Mouse (Mus musculus) left cerebral cortex, postnatal 25 days (tissue): ENCODE results near the gene Dnaaf3. TPM values are rescaled to one million over a fixed set of nuclear protein-coding genes. Genes with fewer than 3 reads are reported as not detected.

Source experiments
- DNase-seq, 2 experiments: peaks; one replicate each; pipeline ENCODE4 v3.0.0; 2022; ENCODE audit warnings: low spot score in 2 of 2, mixed read lengths in 1 of 2
- intact Hi-C: fragments of 180-260 bp; cut with DNase I; formaldehyde crosslinking; loops from one replicate; pipeline ENCODE4 v1.15.1; 2025
- total RNA-seq, 2 experiments: library from RNA; stranded (reverse); gene quantifications; 2 replicates each; pipeline ENCODE4 v1.2.3; 2021

Dnaaf3 gene
- total RNA-seq, 2 experiments from 2014 or later, result 0.23 to 0.46 TPM

DNA sequence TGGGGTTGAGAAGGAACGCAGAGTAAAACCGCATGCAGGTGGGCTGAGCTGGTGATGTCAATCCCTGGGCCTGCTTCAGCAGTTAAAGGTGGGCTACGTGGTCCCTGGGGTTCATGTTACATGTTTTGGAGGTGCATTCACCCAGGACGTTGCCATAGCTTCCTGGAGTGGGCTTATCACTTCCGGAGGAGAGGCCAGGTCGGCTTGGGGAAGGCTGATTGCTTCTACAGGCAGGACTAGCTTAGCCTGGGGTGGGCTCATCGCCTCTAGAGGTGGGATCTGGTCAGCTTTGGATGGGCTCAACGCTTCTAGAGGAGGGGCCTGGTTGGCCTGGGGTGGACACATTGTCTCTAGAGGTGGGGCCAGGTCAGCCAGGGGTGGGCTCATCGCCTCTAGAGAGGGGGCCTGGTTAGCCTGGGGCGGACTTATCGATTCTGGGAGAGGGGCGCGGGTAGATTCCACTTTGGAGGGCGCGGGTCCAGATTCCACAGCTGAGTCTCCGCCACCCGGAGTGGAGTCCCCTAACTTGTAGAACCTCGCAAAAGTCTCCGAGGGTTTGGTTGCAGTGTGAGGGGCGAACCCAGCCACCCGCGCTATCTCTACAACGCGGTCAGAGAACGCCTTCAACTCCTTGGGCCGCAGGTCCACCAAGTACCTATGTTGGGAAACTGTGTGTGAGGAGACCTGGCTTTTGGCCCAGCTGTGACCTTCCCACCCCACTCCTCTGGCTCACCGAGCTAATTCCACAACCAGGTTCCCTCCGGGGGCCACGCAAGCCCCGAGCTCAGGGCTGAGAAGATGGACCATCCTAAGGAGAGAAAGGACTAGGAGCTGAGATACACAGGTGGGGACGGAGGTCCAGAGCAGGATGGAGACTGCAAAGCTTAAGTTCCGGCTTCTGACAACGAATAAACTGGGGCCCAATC is 8.8 kb downstream of the Dnaaf3 start:
- intact Hi-C loops, result loop anchor here (2.0 kb wide), 2 partner anchors 45 to 93 kb away; no protein-coding TSS in a partner anchor
- no peak for DNase-seq

DNA sequence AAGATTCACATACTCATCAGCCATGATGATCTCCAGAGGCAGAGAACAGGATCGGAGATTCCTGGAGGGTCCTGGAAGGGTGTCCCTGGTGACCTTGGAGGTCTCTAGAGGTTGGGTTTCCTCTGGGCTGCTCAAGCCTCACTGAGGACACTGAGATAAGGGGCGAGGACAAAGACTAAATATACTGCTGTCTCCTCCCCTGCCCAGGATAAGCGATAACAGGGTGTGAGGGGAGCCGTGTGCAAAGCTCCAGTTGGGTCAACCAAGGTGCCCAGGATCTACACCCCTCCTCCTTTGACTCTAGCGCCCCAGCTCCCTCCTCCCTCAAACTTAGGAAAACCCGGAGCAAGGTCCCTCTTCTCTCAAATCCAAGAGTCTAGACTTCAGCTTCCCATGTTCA is 10.0 kb downstream of the Dnaaf3 start:
- intact Hi-C loops, result no loop called here
- DNase-seq, result no peak

DNA sequence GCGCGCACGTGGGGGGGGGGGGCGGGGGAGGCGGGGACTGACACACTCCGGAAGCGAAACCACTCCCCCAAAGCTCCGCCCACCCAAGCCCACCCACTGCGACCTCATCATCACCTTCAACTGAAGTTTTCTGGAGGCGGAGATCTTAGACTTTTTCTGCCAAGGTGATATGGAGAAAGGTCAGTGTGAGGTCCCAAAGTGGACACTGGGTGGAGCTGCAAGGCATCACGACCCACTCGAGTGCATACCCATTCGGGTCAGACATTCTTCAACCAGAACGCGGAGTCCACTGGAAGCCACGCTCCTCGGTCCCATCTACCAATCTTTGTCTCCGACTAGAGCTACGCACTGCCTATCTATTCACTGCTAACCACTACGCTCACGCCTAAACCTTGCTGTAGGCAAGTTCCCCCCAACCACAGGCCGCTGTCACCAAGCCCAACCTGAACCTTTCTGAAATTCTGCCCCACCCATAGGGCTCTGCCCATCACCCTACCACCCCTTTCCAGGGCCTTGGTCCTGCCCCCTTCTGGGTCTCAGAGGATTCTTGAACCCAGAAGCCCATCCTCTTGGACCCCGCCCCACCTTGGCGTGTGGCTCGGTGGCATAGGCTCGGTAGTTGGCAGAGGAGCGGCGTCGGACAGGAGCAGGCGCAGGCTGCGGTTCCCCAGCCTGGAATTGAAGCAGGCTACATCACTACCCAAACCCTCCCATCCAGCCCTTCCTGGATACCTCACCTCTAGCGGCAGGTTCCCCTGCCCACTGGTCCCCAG is 10.8 kb downstream of the Dnaaf3 start:
- DNase-seq, result no peak
- intact Hi-C loops, result no loop called here

DNA sequence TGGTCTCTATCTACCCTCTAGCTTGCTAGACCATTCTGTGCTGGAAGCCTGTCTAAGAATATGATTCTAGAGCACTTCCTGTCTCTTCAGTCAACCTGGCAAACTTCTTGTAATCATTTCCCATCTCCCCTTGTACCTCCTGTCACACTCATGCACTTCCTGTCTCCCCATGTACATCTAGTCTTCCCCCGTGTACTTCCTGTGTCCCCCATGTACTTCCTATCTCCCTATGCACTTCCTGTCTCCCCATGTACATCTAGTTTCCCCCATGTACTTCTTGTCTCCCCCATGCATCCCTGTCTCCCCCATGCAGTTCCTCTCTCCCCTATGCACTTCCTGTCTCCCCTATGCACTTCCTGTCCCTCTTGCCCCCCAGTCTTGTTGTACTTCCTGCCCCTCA is 13.8 kb downstream of the Dnaaf3 start:
- no peak for DNase-seq
- intact Hi-C loops, result no loop called here

DNA sequence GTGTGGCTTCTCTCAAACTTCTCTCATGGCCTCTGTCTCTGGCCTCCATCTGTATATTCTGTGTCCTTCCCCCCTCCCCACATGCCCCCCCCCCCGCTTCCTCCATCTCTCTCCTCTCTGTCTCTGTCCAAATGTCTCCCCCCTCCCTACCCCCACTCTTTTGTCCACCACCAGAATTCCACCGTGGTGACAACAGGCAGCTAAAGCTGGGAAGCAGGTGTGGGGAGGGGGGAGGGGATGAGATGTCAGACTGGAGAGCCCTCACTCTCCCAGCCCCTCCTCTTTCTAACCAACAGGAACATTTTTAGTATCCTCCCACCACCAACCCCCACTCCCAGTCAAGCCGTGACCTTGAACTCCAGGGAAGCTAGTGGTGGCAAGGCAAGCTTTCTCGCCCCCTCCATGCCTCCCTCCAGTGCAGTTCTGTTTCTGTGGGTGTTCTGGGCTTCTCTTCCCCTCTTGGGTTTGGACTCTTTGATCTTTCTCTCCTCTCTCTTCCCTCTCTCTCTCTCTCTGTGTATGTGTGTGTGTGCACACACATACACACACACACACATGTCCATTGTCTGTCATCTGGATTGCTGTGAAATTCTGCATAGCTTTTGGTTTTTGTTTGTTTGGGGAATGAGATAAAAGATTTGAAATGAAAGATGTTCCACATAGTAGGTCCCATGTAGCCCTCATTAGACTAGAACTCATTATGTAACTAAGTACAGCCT is 15.8 kb downstream of the Dnaaf3 start, which contains the start of gene Tnnt1:
Tnnt1 (minus strand) TSS at position 51 of the 719 bp plus-strand sequence.
- DNase-seq, result no peak
- intact Hi-C loops, result no loop called here

DNA sequence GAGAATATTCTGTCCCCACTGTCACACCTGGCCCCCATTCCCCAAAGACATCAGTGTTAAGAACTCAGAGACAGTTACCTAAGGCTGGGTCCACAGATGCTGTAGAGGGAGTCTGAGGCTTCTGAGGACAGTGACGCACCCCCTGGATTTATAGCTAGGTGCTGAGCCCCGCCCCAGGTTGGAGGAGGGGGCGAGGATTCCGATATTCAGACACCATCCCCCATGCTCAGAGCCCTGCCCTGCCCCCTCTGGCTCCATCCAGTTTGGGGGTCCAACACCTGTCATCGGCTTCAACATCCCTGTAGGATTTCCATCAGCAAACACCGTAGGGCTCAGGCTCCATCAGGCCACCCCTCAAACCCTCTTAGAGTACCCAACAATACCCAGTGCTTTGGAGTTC is 16.4 kb downstream of the Dnaaf3 start:
- intact Hi-C loops, result no loop called here
- no peak for DNase-seq

DNA sequence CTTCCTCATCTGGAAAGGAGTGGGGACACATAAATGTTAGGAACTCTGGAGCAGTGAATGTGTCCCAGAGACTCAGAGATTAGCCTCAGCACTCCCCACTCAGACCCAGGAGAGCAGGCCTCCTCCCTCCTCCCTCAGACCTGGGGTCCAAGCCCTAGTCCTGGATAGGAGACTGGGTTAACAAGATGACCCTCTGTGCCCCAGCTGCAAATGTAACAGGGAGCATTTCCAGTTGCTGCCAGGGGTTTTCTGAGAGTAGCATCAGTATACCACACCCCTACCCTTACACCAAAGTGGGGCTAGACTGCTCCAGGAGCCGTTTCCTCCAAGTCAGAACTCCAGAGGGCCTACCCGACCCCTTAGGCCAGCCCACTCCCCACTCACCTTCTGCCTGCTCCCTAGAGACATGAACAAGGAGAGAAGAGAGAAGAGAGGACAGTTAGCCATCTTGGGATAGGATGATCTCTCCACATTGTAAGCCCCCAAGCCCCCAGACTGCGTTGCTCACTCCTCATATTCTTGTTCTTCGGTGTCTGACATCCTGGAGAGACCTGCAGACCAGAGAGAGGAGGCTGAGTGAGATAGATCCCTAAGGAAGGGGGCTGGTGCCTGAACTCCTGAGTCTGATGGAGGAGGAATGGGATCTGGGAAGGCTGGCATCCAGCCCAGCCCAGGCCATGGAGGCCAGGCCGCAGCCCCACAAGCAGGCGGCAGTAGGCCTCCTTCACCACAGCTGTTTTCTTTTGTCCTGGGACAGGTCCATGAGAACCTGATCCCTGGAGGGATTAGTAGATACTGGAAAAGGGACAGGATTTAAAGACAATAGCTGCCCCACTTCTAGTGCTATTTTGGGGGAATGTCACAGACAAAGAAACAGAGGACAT is 18.2 kb downstream of the Dnaaf3 start:
- DNase-seq, result no peak

DNA sequence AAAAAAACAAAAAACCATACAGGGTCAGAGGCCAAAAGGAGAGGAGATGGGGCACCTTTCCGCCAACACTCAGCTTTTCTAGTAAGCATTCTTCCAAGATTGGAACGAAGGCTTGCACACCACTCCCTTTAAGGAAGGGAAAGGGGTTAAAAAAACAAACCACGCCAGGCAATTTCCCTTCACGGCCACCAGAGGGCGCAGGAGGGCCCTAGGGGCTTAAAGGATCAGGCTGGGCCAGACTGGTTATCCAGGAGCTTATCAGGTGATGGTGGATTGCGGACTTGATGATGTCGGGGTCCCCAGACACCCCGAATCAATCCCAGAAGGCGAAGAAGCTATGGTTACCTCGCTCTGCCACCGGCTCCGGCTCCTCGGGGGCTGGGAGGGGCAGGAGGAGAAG is 19.0 kb downstream of the Dnaaf3 start:
- intact Hi-C loops, result no loop called here
- no peak for DNase-seq

More for the DNA sequence above, 18.2 kb downstream of the Dnaaf3 start:
- intact Hi-C loops, result no loop called here

DNA sequence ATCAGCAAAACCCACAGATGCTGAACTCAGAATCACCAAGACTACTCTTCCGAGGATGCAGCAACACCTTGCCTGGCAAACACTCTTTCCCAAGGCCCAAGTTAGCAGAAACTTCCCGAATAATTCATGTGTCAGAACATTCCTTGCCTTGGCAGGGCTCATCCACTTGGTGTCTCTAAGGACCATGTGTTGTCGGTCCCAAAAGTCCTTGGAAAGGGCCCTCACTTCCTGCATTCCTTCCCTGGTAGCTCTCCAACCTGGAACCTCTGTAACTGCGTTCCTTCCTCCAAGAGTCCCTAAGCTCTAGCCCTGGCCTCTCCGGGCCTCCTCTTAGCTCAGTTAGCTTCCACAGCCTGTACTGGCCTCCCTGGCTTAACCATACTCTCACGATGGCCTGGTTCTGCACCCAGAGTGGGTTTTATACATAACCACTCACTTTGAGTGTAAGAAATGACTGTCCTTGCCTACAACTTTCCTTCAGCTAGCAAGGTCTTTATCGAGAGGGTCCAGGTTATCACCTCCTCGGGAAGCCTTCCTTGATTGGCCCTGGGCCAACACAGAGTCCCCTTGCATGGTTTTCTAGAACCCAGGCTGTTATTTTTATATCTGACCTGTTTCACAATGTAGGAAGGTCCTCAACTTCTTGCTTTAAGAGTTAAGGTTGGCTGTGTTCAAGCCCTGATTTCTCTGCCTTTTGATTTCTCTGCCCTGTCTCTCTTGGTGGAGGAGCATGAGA is 20.6 kb downstream of the Dnaaf3 start:
- intact Hi-C loops, result loop anchor here (2.0 kb wide), 1 partner anchor 15 kb away; no protein-coding TSS in a partner anchor
- no peak for DNase-seq

DNA sequence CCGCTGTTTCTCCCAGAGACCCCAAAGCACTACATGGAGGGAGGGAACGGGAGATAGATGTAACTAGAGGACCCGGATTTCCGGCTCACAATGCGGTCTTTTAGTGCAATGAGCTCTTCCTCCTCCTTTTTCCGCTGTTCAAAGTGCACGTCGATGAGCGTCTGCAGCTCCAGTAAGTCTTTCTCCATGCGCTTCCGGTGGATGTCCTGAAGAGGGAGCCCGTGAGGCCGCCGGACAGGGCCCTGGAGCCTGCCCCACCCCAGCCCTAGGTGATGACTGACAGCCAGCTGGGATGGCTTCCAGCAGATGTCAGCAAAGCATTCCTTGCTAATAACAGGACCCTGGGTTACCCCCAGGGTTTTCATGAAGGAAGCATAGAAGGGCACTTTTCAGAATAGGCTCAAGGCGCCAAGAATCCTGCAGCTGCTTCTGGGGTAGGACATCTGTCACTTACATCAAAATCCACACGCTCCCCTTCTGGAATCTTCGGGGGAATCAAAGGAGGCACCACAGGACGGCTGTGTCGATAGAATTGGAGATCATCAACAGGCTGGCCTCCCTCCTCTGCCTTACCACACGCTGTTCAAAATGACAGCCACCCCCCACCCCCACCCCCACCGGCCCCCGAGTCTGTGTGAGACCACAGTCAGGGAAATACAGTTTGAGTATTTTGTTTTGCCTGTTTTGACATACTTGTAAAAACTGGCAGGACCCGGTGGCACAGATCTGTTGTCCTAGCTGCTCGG is 22.2 kb downstream of the Dnaaf3 start:
- peak in 1 of 2 experiments; percentile 47 for DNase-seq
- intact Hi-C loops, result loop anchor here (2.0 to 10.0 kb wide), 2 partner anchors 17 to 815 kb away; partner anchors contain the start of genes Mboat7 and Tsen34

DNA sequence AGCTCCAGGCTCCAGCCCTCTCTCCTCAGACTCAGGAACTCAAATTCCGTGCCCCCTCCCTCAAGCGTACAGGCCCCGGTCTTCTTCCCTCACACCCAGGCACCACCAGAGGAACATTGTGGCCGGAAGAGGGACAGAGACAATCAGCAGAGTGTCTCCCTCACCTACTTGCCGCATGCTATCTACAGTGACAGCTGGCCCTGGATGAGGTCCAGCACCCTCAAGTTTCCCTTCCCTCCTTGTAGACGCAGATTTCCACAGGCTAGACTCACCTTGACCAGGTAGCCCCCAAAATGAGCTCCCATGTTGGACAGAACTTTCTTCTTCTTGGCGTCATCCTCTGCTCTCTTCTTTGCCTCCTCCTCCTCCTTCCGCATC is 23.5 kb downstream of the Dnaaf3 start:
- intact Hi-C loops, result loop anchor here (10.0 kb wide), 1 partner anchor 814 kb away; the partner anchor contains the start of genes Mboat7 and Tsen34
- no peak for DNase-seq

DNA sequence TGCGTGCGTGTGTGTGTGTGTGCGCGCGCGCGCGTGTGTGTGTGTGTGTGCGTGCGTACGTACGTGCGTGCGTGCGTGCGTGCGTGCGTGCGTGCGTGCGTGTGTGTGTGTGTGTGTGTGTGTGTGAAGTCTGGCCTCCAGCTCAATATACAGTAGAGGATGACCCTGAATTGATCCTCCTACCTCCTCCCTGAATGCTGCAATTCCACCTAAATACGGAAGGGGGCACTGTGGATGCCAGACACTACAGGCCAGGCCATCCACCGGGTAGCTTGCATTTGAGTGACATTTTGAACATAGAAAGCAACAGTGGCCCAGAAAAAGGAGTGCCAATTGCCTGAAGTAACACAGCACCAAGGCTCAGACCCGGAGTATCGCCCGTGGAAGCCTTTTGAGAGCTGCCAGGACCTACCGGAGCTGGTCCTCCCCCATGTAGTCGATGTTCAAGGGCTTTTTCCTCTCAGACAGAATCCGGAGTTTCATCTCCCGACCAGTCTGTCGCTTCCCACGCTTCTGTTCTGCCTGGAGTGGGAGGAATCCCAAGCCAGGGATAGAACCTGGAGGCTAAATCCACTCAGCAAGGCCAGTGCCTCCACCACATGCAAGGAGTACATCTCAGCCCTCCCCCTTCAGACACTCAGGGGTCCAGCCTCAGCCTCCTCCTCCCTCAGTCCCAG is 24.1 kb downstream of the Dnaaf3 start:
- intact Hi-C loops, result loop anchor here (10.0 kb wide), 1 partner anchor 813 kb away; the partner anchor contains the start of genes Mboat7 and Tsen34
- peak in 1 of 2 experiments; percentile 77 for DNase-seq

DNA sequence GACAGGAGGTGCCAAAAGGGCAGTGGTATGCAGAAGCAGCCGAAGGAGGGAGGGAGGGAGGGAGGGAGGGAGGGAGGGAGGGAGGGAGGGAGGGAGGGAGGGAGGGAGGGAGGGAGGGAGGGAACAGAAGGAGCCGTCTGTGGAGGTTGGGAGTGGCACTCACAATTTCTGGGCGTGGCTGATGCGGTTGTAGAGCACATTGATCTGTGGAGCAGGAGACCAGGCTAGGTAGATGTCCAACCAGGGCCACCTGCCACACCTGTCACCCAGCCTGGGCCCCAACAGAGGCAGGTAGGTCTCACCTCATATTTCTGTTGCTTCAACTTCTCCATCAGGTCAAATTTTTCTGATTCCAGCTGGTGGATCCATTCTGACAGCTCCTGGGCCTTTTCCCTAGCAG is 25.0 kb downstream of the Dnaaf3 start:
- DNase-seq, result no peak
- intact Hi-C loops, result loop anchor here (10.0 kb wide), 1 partner anchor 812 kb away; the partner anchor contains the start of genes Mboat7 and Tsen34

DNA sequence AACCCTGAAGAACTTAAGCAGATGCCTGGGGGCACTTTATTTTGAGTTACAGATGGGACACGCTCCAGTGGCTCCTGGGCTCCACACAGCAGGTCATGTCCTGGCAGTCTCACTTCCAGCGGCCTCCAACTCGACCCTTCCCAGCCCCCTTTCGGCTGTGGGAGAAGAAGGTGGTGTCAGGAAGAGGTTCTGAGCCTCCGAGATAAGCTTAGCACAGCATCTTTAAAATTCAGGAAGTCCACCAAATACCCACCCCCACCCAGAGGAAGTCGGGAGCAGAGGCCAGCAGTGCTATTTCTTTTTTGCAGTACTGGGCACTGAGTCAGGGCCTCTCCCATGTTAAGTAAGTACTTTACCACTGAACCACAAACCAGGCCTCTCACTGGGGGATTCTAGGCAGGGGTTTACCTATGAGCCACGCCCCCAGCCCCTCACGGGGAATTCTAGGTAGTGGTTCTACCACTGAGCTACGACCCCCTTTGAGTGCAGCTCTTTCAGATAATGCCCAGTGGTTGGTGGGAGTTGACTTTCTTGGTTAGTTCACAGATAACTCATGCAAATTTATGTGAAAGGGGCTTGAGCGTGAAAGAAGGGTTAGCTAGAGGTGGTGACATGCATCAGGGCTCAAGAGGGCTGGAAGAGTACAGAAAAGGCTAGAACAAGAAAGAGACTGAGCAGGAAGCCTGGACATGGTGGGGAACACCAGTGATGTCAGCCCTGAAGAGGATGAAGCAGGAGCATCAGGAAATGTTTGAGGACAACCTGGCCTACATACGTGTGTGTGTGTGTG is 27.4 kb downstream of the Dnaaf3 start:
- intact Hi-C loops, result loop anchor here (10.0 kb wide), 1 partner anchor 810 kb away; the partner anchor contains the start of genes Mboat7 and Tsen34
- DNase-seq, result peak in 1 of 2 experiments; percentile 16

DNA sequence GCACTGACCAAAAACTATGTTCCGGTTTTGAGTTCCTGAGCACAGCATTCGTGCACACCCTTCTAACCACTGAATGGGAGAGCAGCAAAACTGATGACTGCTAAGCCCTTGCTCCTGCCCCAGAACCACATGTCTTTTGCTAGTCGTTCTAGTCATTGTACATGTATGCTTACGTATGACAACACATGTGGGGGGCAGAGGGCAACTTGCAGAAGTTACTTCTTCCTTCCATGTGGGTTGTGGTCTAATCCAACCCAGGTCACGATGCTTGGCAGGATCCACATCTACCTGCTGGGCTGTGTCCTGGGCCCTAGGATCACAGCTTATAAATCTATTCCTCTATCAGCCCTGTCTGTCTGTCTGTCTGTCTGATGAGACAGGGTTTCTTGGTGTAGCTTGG is 28.4 kb downstream of the Dnaaf3 start:
- intact Hi-C loops, result loop anchor here (10.0 kb wide), 1 partner anchor 809 kb away; the partner anchor contains the start of genes Mboat7 and Tsen34
- DNase-seq, result no peak

DNA sequence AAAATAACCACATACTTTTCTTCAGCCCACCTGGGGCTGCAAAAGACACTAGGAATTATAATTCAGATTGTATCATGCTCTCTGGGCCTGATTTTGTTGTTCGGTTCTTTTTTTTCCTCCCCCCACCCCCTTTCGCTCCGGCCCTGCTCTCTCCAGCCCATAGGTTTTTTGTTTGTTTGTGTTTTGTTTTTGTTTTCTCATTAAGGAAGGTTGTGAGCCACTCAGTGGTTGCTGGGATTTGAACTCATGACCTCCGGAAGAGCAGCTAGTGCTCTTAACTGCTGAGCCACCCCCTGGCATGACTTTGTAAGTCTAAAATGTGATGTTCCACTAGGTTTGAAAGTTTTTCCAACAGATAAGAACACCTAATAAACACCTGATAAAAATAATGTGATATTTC is 29.2 kb downstream of the Dnaaf3 start:
- intact Hi-C loops, result loop anchor here (10.0 kb wide), 1 partner anchor 808 kb away; the partner anchor contains the start of genes Mboat7 and Tsen34
- no peak for DNase-seq
